Mouse (Mus musculus) C2C12 (cell line): ENCODE measurements at regions not wholly inside any gene's neighbourhood (a gene's known extent, or its start where the extent isn't known, plus 50 kb on each side); places are given as distances from the start of the nearest gene placed in this dataset.

Experiments used
- CTCF ChIP-seq: IDR thresholded peaks from one replicate; pipeline ENCODE4 v1.5.1; 2011; ENCODE audit not compliant: control insufficient read depth, insufficient read depth, insufficient read length
- MAX ChIP-seq: IDR thresholded peaks from one replicate; pipeline ENCODE4 v1.6.1; 2011; ENCODE audit warnings: mild to moderate bottlenecking, control low read depth

GRCm38 (mm10) chr13:83099908-83100307, 403.9 kb upstream of the Mef2c start:
- TF ChIP-seq MAX (no peak), CTCF (no peak)
